Mouse (Mus musculus) embryo, embryonic 9.5 days (tissue): ENCODE data around the gene Rab43.

Source experiments
- DNase-seq: peaks from one replicate; pipeline ENCODE4 v3.0.0-alpha.2; 2017; ENCODE audit errors: extremely low spot score

Rab43 gene

GRCm38 (mm10) chr6:87809144-87809543 lies 2.8 kb downstream of the Rab43 start:
- DNase-seq: no peak

DNA sequence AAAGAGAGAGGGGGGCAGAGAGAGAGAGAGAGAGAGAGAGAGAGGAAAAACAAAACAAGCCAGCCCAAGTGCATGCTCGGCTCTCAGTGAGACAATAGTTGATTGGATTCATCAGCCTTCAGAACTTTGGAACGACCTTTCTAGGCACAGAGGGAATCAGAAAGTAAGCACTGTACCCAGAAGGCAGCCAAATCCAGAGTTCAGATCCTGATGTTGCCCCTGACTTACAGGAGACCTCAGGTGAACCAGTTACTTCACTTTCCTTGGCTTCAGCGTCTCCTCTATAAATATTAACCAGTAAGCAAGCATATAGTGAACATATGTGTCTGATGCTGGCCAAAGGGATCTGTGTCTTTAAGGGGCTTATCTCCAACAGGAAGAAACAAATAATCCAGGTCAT lies 3.4 kb downstream of the Rab43 start:
- DNase-seq: no peak

GRCm38 (mm10) chr6:87807735-87808440 lies 4.1 kb downstream of the Rab43 start:
- no peak for DNase-seq

- no peak for DNase-seq
Observed at GRCm38 (mm10) chr6:87806857-87807256, 5.1 kb downstream of the Rab43 start.

DNA sequence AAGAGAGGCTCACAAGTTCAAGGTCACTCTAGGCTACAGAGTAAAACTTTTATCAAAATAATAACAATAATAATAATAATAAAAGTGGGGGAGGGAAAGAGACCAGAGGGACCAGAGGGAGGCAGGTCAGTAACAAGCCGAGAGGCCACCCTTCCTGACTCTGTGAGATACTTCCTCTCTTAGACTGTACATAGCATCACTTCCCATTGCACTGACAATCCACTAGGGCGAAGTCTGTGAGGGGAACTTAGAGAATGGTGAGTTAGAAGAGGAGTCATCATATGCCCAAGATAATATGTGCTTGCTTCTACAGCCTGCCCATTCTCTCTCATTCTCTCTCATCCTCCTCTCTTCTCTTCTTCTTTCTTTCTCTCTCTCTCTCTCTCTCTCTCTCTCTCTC lies 5.9 kb downstream of the Rab43 start:
- no peak for DNase-seq

GRCm38 (mm10) chr6:87805448-87805847 lies 6.5 kb downstream of the Rab43 start:
- DNase-seq: no peak

GRCm38 (mm10) chr6:87804886-87805285 lies 7.1 kb downstream of the Rab43 start:
- no peak for DNase-seq

GRCm38 (mm10) chr6:87804036-87804435 lies 7.9 kb downstream of the Rab43 start:
- no peak for DNase-seq

- DNase-seq: no peak
Observed at GRCm38 (mm10) chr6:87802462-87802861, 9.5 kb downstream of the Rab43 start.

DNA sequence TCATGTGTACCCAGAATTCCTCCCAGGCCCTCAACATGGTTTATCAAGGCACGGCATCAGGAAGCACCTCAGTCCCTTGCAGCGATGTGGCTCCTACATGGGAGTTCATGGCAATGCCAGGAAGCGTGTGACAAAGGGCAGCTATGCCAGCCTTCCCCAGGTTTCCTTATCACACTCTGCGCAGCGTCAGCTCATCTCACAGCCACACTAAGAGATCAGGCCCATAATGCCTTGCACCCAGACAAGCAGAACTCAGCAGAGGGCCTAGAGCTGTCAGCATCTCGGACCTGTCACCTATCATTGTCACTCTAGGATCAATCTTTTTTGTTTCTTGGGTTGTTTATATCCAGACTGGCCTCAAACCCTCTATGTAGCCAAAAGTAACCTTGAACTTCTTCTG lies 12.4 kb downstream of the Rab43 start:
- DNase-seq: no peak

GRCm38 (mm10) chr6:87797321-87797720 lies 14.6 kb downstream of the Rab43 start:
- no peak for DNase-seq

GRCm38 (mm10) chr6:87796251-87796880 lies 15.6 kb downstream of the Rab43 start:
- DNase-seq: no peak

DNA sequence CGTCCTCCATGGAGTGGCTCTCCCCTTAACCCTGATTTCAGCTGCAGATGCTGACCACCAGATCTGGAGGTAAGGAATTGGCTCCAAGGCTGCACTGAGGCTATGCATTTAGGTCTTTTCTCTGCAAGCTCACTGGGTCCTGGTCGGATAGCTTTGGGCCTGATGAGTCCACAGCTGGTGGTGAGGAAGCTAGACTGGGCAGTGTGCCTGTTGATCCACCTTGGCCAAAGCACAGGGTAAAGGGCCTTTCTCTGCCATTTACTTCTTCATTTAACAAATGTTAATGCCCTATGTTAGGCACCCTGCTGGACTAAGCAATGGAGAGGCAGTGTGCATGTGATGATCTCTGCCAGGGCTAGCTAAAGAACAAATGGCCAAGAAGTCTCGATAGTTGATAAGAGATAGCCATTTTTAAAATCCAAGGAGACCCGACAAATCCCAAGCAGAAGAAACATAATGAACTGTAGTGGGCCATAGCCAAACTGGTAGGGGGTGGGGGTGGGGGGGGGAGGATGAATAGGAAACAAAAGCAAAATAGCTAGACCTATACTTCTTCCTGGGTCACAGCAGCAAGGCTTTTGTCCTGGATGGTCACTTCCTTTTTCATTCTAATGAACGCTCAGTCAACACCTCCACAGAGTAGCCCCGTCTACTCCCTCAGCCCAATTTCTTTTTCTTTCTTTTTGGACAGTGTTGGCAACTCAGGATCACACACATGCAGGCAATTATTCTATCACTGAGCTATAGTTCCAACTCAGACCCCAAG lies 16.4 kb downstream of the Rab43 start:
- DNase-seq: no peak

DNA sequence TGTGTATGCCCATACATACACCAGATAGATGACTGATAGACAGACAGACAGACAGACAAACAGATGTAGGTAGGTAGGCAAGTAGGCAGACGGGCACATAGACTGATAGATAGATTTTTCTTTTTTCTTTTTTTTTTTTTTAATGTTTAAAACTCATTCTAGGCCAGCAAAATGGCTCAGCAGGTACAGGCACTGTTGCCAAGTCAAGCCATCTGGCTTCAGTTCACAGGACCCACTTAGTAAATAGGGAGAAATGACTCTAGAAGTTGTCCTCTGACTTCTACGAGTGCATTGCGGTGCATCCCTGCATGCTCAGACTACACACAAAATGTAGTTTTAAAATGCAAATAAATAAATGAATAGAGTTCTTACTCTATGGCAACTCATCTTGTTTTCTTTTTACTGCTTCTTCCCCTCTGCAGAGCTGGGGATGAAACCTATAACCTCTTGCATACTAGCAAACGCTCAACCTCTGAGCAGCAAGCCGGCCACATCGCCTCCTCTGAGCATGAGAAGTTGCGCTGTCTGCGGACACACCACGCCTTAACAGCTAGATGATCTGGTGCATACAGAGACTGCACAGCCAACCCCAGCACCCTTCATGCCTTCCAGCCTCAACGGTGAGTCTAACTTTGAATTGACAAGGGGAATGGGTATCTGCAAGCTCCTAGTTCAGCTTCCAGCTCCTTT lies 18.0 kb downstream of the Rab43 start:
- no peak for DNase-seq

GRCm38 (mm10) chr6:87791826-87792225 lies 20.1 kb downstream of the Rab43 start:
- DNase-seq: no peak

DNA sequence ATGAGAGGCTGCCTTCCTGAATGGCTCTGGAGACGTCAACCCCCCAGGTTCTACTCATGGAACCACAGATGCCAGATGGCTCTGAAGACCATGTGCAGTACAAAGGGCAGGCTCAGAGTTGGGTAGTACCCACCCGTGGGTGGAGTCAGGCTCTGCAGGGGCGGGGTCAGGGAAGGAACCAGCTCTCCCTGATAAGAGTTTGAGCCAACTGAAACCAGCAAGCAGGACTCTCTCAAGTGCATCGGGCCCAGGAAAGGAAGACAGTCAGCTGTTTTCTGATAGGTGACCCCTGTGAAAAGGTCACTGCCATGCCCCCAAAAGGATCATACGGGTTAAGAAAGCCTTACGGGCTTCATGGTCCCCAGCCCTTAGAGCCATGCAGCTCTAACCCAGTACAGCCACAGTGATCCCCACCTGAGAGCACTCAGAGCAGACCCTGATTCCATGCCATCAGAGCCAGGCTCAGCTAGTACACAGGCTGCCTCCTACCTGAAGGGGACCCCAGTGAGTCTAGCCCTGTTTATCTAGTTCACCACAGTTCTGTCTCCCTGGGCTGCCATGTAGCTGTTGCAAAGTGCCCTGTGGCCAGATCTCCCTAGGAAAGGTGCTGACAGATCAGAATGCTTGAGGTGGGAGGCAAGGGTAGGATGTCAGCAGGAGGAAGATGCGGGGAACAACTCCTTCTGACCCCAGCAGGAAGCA lies 21.0 kb downstream of the Rab43 start:
- no peak for DNase-seq

- DNase-seq: no peak
Observed at GRCm38 (mm10) chr6:87789791-87790190, 22.2 kb downstream of the Rab43 start.

- no peak for DNase-seq
Observed at GRCm38 (mm10) chr6:87788896-87789587, 22.9 kb downstream of the Rab43 start.

DNA sequence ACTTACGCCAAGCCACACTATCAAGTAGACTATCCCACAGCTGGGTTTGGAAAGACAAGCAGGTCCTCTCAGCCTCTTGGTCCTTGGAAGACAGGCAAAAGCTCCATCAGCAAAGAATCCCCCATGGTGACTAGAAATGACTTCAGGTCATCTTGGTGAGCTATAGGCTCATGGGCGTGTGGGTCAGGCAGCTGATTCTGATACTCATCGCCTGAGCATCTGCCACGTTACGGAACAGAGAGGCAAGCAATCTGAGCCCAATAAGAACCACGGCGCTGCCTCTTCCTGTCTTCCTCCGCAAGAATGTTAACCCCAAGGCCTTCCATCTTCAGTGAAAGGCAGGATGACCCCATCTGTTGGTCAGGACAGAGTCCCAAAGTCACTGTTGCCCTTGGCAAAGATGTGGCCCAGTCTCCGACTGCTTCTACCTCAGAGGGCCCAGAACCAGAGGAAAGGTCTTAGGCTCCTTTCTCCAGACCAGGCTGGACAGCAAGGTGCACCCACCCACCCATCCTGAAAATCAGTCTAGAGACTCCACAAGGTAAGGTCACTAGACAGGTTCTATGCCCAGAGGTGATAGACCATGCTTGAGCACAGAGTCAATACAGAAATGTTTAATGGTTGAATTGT lies 23.6 kb downstream of the Rab43 start:
- DNase-seq: no peak

DNA sequence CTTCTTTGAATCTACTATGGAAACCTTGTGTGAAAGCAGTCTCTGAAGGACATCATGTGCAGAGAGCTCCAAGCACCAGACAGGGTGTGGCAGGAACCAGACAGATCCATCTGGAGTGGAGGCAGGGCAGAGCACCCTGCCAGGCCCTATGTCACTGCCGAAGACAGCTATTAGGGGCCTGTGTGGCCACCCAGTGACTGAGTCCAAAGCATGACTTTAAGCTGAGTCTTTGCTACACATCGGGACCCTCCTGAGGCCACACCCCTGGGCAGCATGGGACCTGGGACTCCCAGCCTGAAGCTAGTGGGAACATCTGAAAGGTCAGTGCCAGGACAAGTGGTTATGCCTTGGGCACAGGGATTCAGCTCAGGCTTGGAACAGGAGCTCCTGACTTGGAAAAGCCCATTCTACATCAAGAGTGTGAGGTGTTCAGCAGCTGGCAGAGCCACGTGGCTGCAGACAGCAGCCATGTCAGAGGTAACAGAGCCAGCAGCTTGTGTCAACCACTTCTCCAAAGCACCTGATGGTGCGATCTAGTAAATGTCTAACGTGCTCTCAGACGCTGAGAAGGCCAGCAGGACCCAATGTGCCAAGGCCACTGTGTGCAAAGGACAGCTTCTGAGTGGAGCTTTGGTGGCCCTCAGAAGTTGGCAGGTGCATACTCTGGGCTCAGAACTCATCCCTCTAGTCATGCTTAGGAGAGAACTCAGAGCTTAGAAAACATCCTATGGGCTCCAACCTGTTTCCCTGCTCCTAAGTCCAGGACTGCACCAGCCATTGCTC lies 24.7 kb downstream of the Rab43 start:
- DNase-seq: no peak
